Mouse (Mus musculus) hindbrain, embryonic 11.5 days (tissue): ENCODE results near the gene Lgsn. TPM values are rescaled to one million over a fixed set of nuclear protein-coding genes. Genes with fewer than 3 reads are reported as not detected.

Source experiments
- ATAC-seq: fragments of 200-750 bp; cut with Nextera tagmentation; 2 replicates; pipeline ENCODE4 v1.8.0; 2017; ENCODE audit warnings: mild to moderate bottlenecking, moderate TSS enrichment, moderate library complexity; ENCODE audit not compliant: low FRiP score
- DNase-seq: peaks from one replicate; pipeline ENCODE4 v3.0.0-alpha.2; 2015; ENCODE audit warnings: low spot score
- H3K27ac ChIP-seq: fragments of 300-500 bp; sonication (generic); 2 replicates; pipeline ENCODE4 v1.5.1; 2014; ENCODE audit warnings: mild to moderate bottlenecking, low read depth, low read length
- H3K27me3 ChIP-seq: fragments of 300-500 bp; sonication (generic); 2 replicates; pipeline ENCODE4 v1.6.1; 2014; ENCODE audit warnings: mild to moderate bottlenecking, low read length, moderate library complexity, mixed read lengths; ENCODE audit not compliant: control insufficient read depth, insufficient read depth
- H3K36me3 ChIP-seq: fragments of 300-500 bp; sonication (generic); 2 replicates; pipeline ENCODE4 v1.6.1; 2014; ENCODE audit warnings: mild to moderate bottlenecking, low read length, moderate library complexity, mixed read lengths; ENCODE audit not compliant: control insufficient read depth, insufficient read depth
- H3K4me1 ChIP-seq: fragments of 300-500 bp; sonication (generic); replicated peaks from 2 replicates; pipeline ENCODE4 v1.6.1; 2014; ENCODE audit warnings: low read length, mixed read lengths; ENCODE audit not compliant: control insufficient read depth, insufficient read depth
- H3K4me2 ChIP-seq: fragments of 300-500 bp; sonication (generic); replicated peaks from 2 replicates; pipeline ENCODE4 v1.6.1; 2014; ENCODE audit warnings: mild to moderate bottlenecking, low read depth, low read length
- H3K4me3 ChIP-seq: fragments of 300-500 bp; sonication (generic); 2 replicates; pipeline ENCODE4 v1.5.1; 2014; ENCODE audit warnings: low read depth, low read length
- H3K9ac ChIP-seq: fragments of 300-500 bp; sonication (generic); 2 replicates; pipeline ENCODE4 v1.6.1; 2014; ENCODE audit warnings: low read depth, low read length
- H3K9me3 ChIP-seq: fragments of 300-500 bp; sonication (generic); 2 replicates; pipeline ENCODE4 v1.6.1; 2016; ENCODE audit warnings: low read length; ENCODE audit not compliant: control insufficient read depth
- WGBS: fragments of 180-500 bp; shearing (Covaris S2); extraction: QIAGEN DNeasy Blood & Tissue Kit; methylation state at CpG from one replicate; pipeline ENCODE4 v1.1.7; 2014; 5-methylcytosine and 5-hydroxymethylcytosine counted together
- polyA plus RNA-seq: library from polyadenylated mRNA; unstranded; fragments of >200 nt; fragmentation: Nextera tagmentation; extraction: Ambion mirVana; gene quantifications from 2 replicates; pipeline ENCODE4 v1.2.1, GENCODE M21; 2014

Lgsn gene
- polyA plus RNA-seq, 1 experiment from 2014 or later, result not detected

DNA sequence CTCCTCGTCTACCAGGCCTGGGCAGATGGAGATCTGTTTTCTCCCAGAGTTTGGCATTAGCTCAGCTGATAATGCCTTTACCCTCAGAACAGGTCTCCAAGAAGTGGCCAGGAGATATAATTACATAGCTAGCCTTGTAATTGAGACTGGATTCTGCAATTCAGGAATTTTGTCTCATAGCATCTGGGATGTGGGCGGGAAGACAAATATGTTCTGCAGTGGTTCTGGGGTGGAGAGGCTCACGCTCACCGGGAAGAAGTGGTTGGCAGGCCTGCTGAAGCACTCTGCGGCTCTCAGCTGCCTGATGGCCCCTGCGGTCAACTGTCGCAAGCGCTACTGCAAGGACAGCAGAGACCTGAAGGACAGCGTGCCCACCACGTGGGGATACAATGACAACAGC is 27.6 kb downstream of the Lgsn start:
- WGBS, result 90% methylated on average over 10 of the region's 10 CpGs
- H3K4me3 ChIP-seq, result no peak overlapping the region
- H3K9ac ChIP-seq, result no peak overlapping the region
- H3K9me3 ChIP-seq, result no peaks in the 10 kb centered on the region
- no peak overlapping the region for H3K4me2 ChIP-seq
- no peaks in the 10 kb centered on the region for H3K27me3 ChIP-seq
- no peak overlapping the region for H3K27ac ChIP-seq
- ATAC-seq (no peak), DNase-seq (no peak)
- H3K36me3 ChIP-seq, result no peaks in the 10 kb centered on the region
- H3K4me1 ChIP-seq, result no peaks in the 10 kb centered on the region

DNA sequence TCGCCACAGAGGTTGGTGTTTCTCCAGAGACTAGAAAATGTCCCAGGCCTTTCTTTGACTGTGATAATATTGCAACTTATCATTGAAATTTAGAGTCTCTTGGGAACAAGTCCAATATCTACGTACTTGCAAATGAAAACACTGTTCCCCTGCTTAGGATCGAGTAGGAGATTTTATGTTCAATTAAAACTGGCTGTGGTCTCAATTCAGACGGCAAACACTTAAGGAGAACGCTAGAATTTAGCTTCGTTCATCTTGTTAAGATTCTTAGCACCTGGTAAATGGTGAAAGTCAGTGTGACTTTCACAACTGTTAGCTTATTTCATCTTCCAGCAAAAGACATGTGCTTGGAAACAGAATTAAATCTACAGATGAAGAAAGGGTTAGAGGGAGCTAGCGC is 29.1 kb downstream of the Lgsn start:
- 86% methylated on average over 7 of the region's 7 CpGs for WGBS
- Histone ChIP-seq H3K4me2 (no peak overlapping the region), H3K9me3 (no peaks in the 10 kb centered on the region), H3K4me1 (no peaks in the 10 kb centered on the region), H3K27ac (no peak overlapping the region), H3K9ac (no peak overlapping the region), H3K36me3 (no peaks in the 10 kb centered on the region), H3K4me3 (no peak overlapping the region), H3K27me3 (no peaks in the 10 kb centered on the region)
- ATAC-seq (no peak), DNase-seq (no peak)

DNA sequence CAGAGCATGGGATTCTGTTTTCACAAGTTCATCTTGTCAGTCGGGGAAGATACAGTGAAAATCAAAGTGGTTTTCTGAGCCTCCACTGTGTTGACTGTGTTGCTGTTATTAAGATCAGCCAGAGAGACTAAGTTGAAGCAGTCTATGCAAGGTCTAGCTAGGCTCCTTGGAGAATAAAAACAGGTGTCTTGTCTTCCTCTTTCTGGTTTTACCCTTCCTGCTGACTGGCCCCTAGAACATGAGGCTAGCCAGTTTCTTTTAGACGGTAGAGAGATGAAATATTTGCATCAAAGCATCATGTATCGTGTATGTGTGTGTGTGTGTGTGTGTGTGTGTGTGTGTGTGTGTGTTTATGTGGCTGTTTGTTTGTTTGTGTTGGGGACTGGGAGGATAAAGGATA is 29.6 kb downstream of the Lgsn start:
- H3K4me2 ChIP-seq, result no peak overlapping the region
- no peak overlapping the region for H3K4me3 ChIP-seq
- H3K36me3 ChIP-seq, result no peaks in the 10 kb centered on the region
- H3K4me1 ChIP-seq, result no peaks in the 10 kb centered on the region
- no peaks in the 10 kb centered on the region for H3K9me3 ChIP-seq
- ATAC-seq (no peak), DNase-seq (no peak)
- 90% methylated on average over 3 of the region's 3 CpGs for WGBS
- no peak overlapping the region for H3K9ac ChIP-seq
- no peaks in the 10 kb centered on the region for H3K27me3 ChIP-seq
- no peak overlapping the region for H3K27ac ChIP-seq

DNA sequence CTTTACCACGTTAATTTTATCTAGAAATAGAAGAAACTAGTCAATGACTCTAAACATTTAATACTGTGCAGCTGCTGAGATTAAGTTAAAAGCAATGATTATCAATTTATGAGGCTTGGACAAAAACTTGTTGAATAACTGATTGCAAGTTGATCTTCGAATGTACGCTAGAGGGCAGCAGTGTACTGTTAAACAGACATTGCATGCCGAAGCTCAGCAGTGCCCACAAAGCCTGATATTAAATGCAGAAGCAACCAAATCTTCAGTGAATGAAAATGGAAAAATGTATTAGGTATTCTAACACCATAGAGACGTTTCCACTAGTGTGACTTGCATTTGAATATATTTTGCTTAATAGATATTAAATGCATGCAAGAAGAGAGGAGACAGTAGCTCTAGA is 33.9 kb downstream of the Lgsn start:
- ATAC-seq, result peak; percentile 57

DNA sequence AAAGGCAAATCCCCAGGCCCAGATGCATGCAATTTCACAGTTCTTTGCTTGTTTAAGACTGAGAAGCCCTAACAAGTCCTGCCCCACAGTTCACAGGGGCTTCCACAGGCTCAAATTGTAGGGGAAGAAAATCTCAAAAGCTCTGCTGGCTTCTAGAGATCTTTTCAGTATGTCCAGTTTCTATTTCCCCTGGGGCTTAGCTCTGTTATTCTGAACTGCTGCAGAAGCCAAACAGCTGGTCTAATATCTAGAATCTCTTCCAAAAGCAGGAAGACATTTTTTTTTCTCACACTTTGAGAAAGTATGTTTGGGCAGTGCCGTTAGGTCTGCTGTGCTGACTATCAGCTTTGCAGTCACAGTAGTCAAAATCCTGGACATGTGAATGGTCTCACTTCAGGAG is 38.6 kb downstream of the Lgsn start:
- H3K9me3 ChIP-seq, result no peaks in the 10 kb centered on the region
- H3K9ac ChIP-seq, result no peak overlapping the region
- 83% methylated on average over 1 of the region's 1 CpGs for WGBS
- no peak overlapping the region for H3K4me3 ChIP-seq
- DNase-seq (no peak), ATAC-seq (no peak)
- H3K36me3 ChIP-seq, result no peaks in the 10 kb centered on the region
- no peaks in the 10 kb centered on the region for H3K4me1 ChIP-seq
- no peak overlapping the region for H3K27ac ChIP-seq
- no peaks in the 10 kb centered on the region for H3K27me3 ChIP-seq
- H3K4me2 ChIP-seq, result no peak overlapping the region

More for the DNA sequence above, 33.9 kb downstream of the Lgsn start:
- H3K4me2 ChIP-seq, result no peak overlapping the region
- peak; percentile 80 for DNase-seq
- H3K36me3 ChIP-seq, result no peaks in the 10 kb centered on the region
- H3K4me1 ChIP-seq, result no peaks in the 10 kb centered on the region
- no peak overlapping the region for H3K9ac ChIP-seq
- no peak overlapping the region for H3K4me3 ChIP-seq
- H3K9me3 ChIP-seq, result no peaks in the 10 kb centered on the region
- H3K27me3 ChIP-seq, result no peaks in the 10 kb centered on the region
- H3K27ac ChIP-seq, result no peak overlapping the region
- WGBS, result 2% methylated on average over 5 of the region's 5 CpGs

DNA sequence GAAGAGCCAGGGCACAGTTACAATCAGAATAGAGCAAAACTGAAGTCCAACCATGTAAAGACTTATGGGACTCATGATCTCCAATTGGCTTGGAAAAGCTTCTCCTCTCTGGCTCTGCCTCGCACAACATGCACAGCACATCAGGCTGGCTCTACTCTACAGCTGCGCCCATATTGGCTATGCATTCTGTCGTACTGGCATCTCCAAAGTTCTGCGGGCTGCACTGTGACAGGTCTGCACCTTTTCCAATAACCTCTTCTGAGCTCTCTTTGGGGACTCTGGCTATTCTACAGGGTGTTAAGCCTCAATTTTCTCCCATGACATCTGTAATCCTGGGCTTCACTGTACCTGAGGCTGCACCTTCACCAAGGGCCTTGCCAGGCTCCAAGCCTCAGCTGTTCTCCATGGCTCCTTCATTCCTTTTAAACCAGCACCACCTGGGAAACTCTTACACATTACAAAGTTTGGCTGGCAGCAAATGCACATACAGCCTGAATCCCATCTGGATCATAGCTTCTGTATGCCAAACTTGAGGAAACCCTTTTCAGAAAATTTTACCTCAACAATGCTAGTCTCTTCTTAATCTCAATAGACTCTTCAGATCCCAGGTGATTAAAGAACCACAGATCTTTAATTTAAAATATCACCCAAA is 44.5 kb downstream of the Lgsn start:
- 92% methylated on average over 4 of the region's 4 CpGs for WGBS
- Histone ChIP-seq H3K27ac (no peak overlapping the region), H3K27me3 (no peaks in the 10 kb centered on the region), H3K36me3 (no peaks in the 10 kb centered on the region), H3K4me3 (no peak overlapping the region), H3K9me3 (no peaks in the 10 kb centered on the region), H3K4me1 (no peaks in the 10 kb centered on the region), H3K4me2 (no peak overlapping the region), H3K9ac (no peak overlapping the region)
- DNase-seq (no peak), ATAC-seq (no peak)

DNA sequence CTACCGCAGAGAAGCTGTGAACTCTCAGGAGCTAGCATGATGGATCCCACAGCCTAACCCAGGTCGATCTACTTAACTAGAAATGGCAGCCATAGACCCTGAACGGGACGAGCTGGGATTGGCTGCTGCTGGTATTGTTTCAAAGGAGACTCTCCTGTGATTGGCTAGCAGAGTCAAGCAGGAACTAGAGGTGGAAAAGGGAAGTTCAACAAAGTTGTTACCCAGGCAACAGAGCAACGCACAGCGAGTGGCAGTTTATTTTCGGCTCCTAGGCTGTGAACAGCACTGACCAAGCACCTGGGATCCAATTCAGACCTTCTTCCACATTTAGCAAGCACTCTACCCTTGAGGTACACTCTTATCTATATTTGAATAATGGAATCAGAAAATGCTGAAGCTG is 46.4 kb downstream of the Lgsn start, which contains the start of the genes 4931428L18Rik and Pih1d3:
Gene 4931428L18Rik (minus strand): TSS at position 121 of the 400 bp plus-strand sequence.
Gene Pih1d3 (plus strand): TSS at position 275 of the 400 bp plus-strand sequence.
- ATAC-seq, result no peak
- no peaks in the 10 kb centered on the region for H3K4me1 ChIP-seq
- H3K4me2 ChIP-seq, result no peak within 1 kb of the TSS
- no peak for DNase-seq
- H3K36me3 ChIP-seq, result no peaks in the 10 kb centered on the region
- no peak within 1 kb of the TSS for H3K9ac ChIP-seq
- no peaks in the 10 kb centered on the region for H3K27me3 ChIP-seq
- WGBS, result 85% methylated on average over 7 of the region's 7 CpGs
- no peaks in the 10 kb centered on the region for H3K9me3 ChIP-seq
- H3K27ac ChIP-seq, result no peak within 1 kb of the TSS
- H3K4me3 ChIP-seq, result no peak within 1 kb of the TSS

DNA sequence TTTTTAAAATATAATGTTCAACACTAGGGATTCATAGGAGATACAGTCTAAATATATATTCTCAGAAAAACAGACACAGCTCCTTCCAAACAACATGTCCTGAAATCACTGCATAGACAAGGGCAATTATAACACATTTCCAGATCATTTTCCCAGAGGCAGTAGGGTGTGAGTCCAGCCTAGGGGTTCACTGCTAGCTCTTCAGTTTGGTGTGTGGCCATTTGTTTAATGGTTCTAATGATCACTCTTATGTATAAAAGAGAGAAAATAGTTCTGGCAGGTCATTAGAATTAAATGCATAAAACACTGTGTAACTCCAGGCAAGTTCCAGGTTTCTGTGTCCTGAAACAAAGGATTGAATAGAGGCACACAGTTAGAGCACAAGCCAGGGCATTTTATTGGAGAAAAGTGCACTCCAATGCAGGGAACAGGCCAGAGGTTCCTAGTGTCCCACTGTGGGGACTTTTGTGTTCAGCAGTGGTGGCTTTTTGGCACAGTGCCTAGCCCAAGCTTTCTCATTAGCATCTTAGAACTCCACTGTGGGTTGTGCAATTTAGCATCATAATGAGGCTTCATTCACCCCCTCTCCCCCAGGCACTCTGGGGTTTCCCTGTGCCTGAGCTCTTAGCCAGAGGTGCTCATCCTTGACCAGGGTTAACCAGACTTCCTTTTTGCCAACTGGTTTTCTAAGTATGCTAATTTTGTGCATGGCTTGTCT is 57.3 kb downstream of the Lgsn start:
- H3K36me3 ChIP-seq, result no peaks in the 10 kb centered on the region
- no peak overlapping the region for H3K4me2 ChIP-seq
- H3K4me3 ChIP-seq, result no peak overlapping the region
- no peak overlapping the region for H3K9ac ChIP-seq
- no peaks in the 10 kb centered on the region for H3K9me3 ChIP-seq
- no peaks in the 10 kb centered on the region for H3K4me1 ChIP-seq
- H3K27ac ChIP-seq, result no peak overlapping the region
- DNase-seq, result peak; percentile 27
- no peaks in the 10 kb centered on the region for H3K27me3 ChIP-seq
- ATAC-seq, result peak; percentile 88
